Comparison of ENCODE assay signal across 7 mouse cellular contexts in genomic region chr2:119034656-119035396, GRCm38 (mm10). TPM values are rescaled to one million over a fixed set of nuclear protein-coding genes. Genes with fewer than 3 reads are reported as not detected.
DNase-seq lines count a peak whose midpoint lies in the region; ATAC-seq lines count a peak whose summit lies in the region.

Gene Rpusd2 (plus strand): TSS chr2:119034790.

- WGBS in embryonic facial prominence, embryonic 12.5 days: under 1% methylated on average over 49 of the region's 49 CpGs
- WGBS in limb, embryonic 11.5 days: under 1% methylated on average over 49 of the region's 49 CpGs
- under 1% methylated on average over 49 of the region's 49 CpGs for WGBS in midbrain, embryonic 14.5 days

- H3K9me3 ChIP-seq in embryonic facial prominence, embryonic 12.5 days: no peaks in the 10 kb centered on the region
- H3K9me3 ChIP-seq in limb, embryonic 11.5 days (ENCODE audit: control insufficient read depth, low read length): no peaks in the 10 kb centered on the region
- H3K9me3 ChIP-seq in midbrain, embryonic 14.5 days (ENCODE audit: control insufficient read depth, low read length): no peaks in the 10 kb centered on the region

- peak; percentile 93 for ATAC-seq in embryonic facial prominence, embryonic 12.5 days (ENCODE audit: insufficient number of reproducible peaks, insufficient read depth, low FRiP score, low TSS enrichment)
- ATAC-seq in limb, embryonic 11.5 days (ENCODE audit: insufficient number of reproducible peaks, low FRiP score, low TSS enrichment, low read depth): peak; percentile 90
- ATAC-seq in midbrain, embryonic 14.5 days (ENCODE audit: low FRiP score, low TSS enrichment): peak; percentile 94

- peaks cover 5% of the 10 kb centered on the region; the same call in 1 of the 2 replicates for H3K4me1 ChIP-seq in embryonic facial prominence, embryonic 12.5 days
- peaks cover 4% of the 10 kb centered on the region; the same call in 1 of the 2 replicates for H3K4me1 ChIP-seq in limb, embryonic 11.5 days (ENCODE audit: control insufficient read depth, insufficient read depth, low read length)
- peaks cover 8% of the 10 kb centered on the region for H3K4me1 ChIP-seq in midbrain, embryonic 14.5 days (ENCODE audit: control insufficient read depth, insufficient read depth, low read length)

- H3K4me2 ChIP-seq in embryonic facial prominence, embryonic 12.5 days (replicated peaks): peak within 1 kb of the TSS; percentile 84
- peak within 1 kb of the TSS; percentile 82 for H3K4me2 ChIP-seq in limb, embryonic 11.5 days (ENCODE audit: low read depth, severe bottlenecking)
- peak within 1 kb of the TSS; percentile 77 for H3K4me2 ChIP-seq in midbrain, embryonic 14.5 days (ENCODE audit: low read length)

- peak within 1 kb of the TSS; percentile 94 for H3K4me3 ChIP-seq in embryonic facial prominence, embryonic 12.5 days
- H3K4me3 ChIP-seq in limb, embryonic 11.5 days (ENCODE audit: low read depth, low read length): peak within 1 kb of the TSS; percentile 88
- peak within 1 kb of the TSS; percentile 93 for H3K4me3 ChIP-seq in midbrain, embryonic 14.5 days (replicated peaks; ENCODE audit: low read depth, low read length)

- peaks cover 28% of the 10 kb centered on the region for H3K36me3 ChIP-seq in embryonic facial prominence, embryonic 12.5 days
- H3K36me3 ChIP-seq in limb, embryonic 11.5 days (ENCODE audit: control insufficient read depth, insufficient read depth, low read length): peaks cover 6% of the 10 kb centered on the region
- peaks cover 25% of the 10 kb centered on the region for H3K36me3 ChIP-seq in midbrain, embryonic 14.5 days (ENCODE audit: control insufficient read depth, insufficient read depth, low read length)

- no peaks in the 10 kb centered on the region for H3K27me3 ChIP-seq in embryonic facial prominence, embryonic 12.5 days
- H3K27me3 ChIP-seq in limb, embryonic 11.5 days (ENCODE audit: control insufficient read depth, insufficient read depth, low read length): no peaks in the 10 kb centered on the region
- H3K27me3 ChIP-seq in midbrain, embryonic 14.5 days (ENCODE audit: control insufficient read depth, insufficient read depth, low read length): no peaks in the 10 kb centered on the region

- H3K27ac ChIP-seq in embryonic facial prominence, embryonic 12.5 days: peak within 1 kb of the TSS; percentile 88
- peak within 1 kb of the TSS; percentile 68; the same call in 1 of the 2 replicates for H3K27ac ChIP-seq in limb, embryonic 11.5 days (replicated peaks; ENCODE audit: low read depth, low read length)
- H3K27ac ChIP-seq in midbrain, embryonic 14.5 days (replicated peaks; ENCODE audit: low read depth, low read length): peak within 1 kb of the TSS; percentile 92

- DNase-seq in adrenal gland, postnatal 25 days: peak; percentile 89
- peak; percentile 99 for DNase-seq in heart, adult 11 months
- peak; percentile 93 for DNase-seq in kidney, adult 18-20 months
- DNase-seq in limb, embryonic 11.5 days (ENCODE audit: low spot score): peak; percentile 98
- peak; percentile 98 for DNase-seq in midbrain, embryonic 14.5 days
- DNase-seq in spleen, adult 18-20 months: peak; percentile 83 to 87

- H3K9ac ChIP-seq in embryonic facial prominence, embryonic 12.5 days: peak within 1 kb of the TSS; percentile 70
- peak within 1 kb of the TSS; percentile 84 for H3K9ac ChIP-seq in limb, embryonic 11.5 days (ENCODE audit: low read length)
- H3K9ac ChIP-seq in midbrain, embryonic 14.5 days (replicated peaks; ENCODE audit: low read length): peak within 1 kb of the TSS; percentile 82

RNA-seq across cellular contexts. Expression of gene Rpusd2, which starts in this region (rescaled TPM):
- total RNA-seq in adrenal gland, postnatal 25 days (2021): 5.6 and 5.8 TPM in 2 replicates
- polyA plus RNA-seq in embryonic facial prominence, embryonic 12.5 days (2016; fragmentation: Nextera tagmentation; extraction: Ambion mirVana): 4.6 and 6.0 TPM in 2 replicates
- polyA plus RNA-seq in limb, embryonic 11.5 days (2014; fragmentation: Nextera tagmentation; extraction: Ambion mirVana): 6.1 and 7.2 TPM in 2 replicates
- polyA plus RNA-seq in midbrain, embryonic 14.5 days (2014; fragmentation: Nextera tagmentation; extraction: Ambion mirVana): 4.5 and 5.0 TPM in 2 replicates

Comparison
In these comparisons a context has a peak if more than half of its experiments do, and no peak if none do; other contexts are left out.
1. Peak in every context shown above with its lines: DNase-seq, ATAC-seq, H3K4me3 ChIP-seq and H3K27ac ChIP-seq.